Mouse (Mus musculus): ENCODE measurements at regions not wholly inside any gene's neighbourhood (a gene's known extent, or its start where the extent isn't known, plus 50 kb on each side); places are given as distances from the start of the nearest gene placed in this dataset.

- Histone ChIP-seq H3K4me3 (no peak overlapping the region), H3K4me2 (no peak overlapping the region), H3K27me3 (replicated peaks) (no peaks in the 10 kb centered on the region), H3K9me3 (no peaks in the 10 kb centered on the region), H3K27ac (replicated peaks) (peak overlapping the region; percentile 15; the same call in 1 of the 2 replicates), H3K4me1 (peaks cover 21% of the 10 kb centered on the region), H3K9ac (no peak overlapping the region), H3K36me3 (no peaks in the 10 kb centered on the region)
- 45% methylated on average over 5 of the region's 5 CpGs for WGBS
- no peak for ATAC-seq (ENCODE audit: extremely low read depth, insufficient number of reproducible peaks, low FRiP score, low TSS enrichment)
These were observed 480.4 kb upstream of the Atp11b start for GRCm38 (mm10) chr3:35273546-35273945.

- Histone ChIP-seq H3K4me3 (no peak overlapping the region), H3K4me1 (no peaks in the 10 kb centered on the region), H3K36me3 (no peaks in the 10 kb centered on the region), H3K9me3 (no peaks in the 10 kb centered on the region), H3K9ac (no peak overlapping the region), H3K4me2 (no peak overlapping the region), H3K27me3 (replicated peaks) (no peaks in the 10 kb centered on the region), H3K27ac (replicated peaks) (no peak overlapping the region)
- WGBS: 50% methylated on average over 5 of the region's 5 CpGs
- ATAC-seq (ENCODE audit: extremely low read depth, insufficient number of reproducible peaks, low FRiP score, low TSS enrichment): no peak
These were observed 472.9 kb upstream of the Atp11b start for GRCm38 (mm10) chr3:35280981-35281380.

GRCm38 (mm10) chr3:35282106-35282505 lies 471.8 kb upstream of the Atp11b start:
- H3K9ac ChIP-seq: no peak overlapping the region
- WGBS: 87% methylated on average over 2 of the region's 2 CpGs
- H3K4me2 ChIP-seq: no peak overlapping the region
- no peaks in the 10 kb centered on the region for H3K27me3 ChIP-seq (replicated peaks)
- no peaks in the 10 kb centered on the region for H3K4me1 ChIP-seq
- H3K27ac ChIP-seq (replicated peaks): no peak overlapping the region
- H3K9me3 ChIP-seq: no peaks in the 10 kb centered on the region
- H3K36me3 ChIP-seq: no peaks in the 10 kb centered on the region
- ATAC-seq (ENCODE audit: extremely low read depth, insufficient number of reproducible peaks, low FRiP score, low TSS enrichment): no peak
- H3K4me3 ChIP-seq: no peak overlapping the region

- WGBS: 64% methylated on average over 1 of the region's 1 CpGs
- Histone ChIP-seq H3K4me2 (no peak overlapping the region), H3K9me3 (0 out of 2 replicates have a peak, but pooled peaks cover 8% of the 10 kb centered on the region), H3K9ac (no peak overlapping the region), H3K27me3 (replicated peaks) (no peaks in the 10 kb centered on the region), H3K4me3 (no peak overlapping the region), H3K4me1 (peaks cover 5% of the 10 kb centered on the region; the same call in 1 of the 2 replicates), H3K27ac (replicated peaks) (no peak overlapping the region), H3K36me3 (no peaks in the 10 kb centered on the region)
- ATAC-seq (ENCODE audit: extremely low read depth, insufficient number of reproducible peaks, low FRiP score, low TSS enrichment): no peak
These were observed 459.1 kb upstream of the Atp11b start for GRCm38 (mm10) chr3:35294771-35295170.

- 65% methylated on average over 4 of the region's 4 CpGs for WGBS
- Histone ChIP-seq H3K4me3 (no peak overlapping the region), H3K27me3 (replicated peaks) (no peaks in the 10 kb centered on the region), H3K27ac (replicated peaks) (no peak overlapping the region), H3K9me3 (0 out of 2 replicates have a peak, but pooled peaks cover 8% of the 10 kb centered on the region), H3K4me1 (peaks cover 5% of the 10 kb centered on the region; the same call in 1 of the 2 replicates), H3K36me3 (no peaks in the 10 kb centered on the region), H3K4me2 (no peak overlapping the region), H3K9ac (no peak overlapping the region)
- ATAC-seq (ENCODE audit: extremely low read depth, insufficient number of reproducible peaks, low FRiP score, low TSS enrichment): no peak
These were observed 458.2 kb upstream of the Atp11b start for GRCm38 (mm10) chr3:35295746-35296145.

- Histone ChIP-seq H3K4me3 (no peak overlapping the region), H3K4me1 (peaks cover 5% of the 10 kb centered on the region; the same call in 1 of the 2 replicates), H3K9ac (no peak overlapping the region), H3K9me3 (0 out of 2 replicates have a peak, but pooled peaks cover 15% of the 10 kb centered on the region), H3K27ac (replicated peaks) (no peak overlapping the region), H3K27me3 (replicated peaks) (no peaks in the 10 kb centered on the region), H3K4me2 (no peak overlapping the region), H3K36me3 (no peaks in the 10 kb centered on the region)
- no peak for ATAC-seq (ENCODE audit: extremely low read depth, insufficient number of reproducible peaks, low FRiP score, low TSS enrichment)
These were observed 454.9 kb upstream of the Atp11b start for GRCm38 (mm10) chr3:35299036-35299435.

- H3K9ac ChIP-seq: no peak overlapping the region
- 0 out of 2 replicates have a peak, but pooled peaks cover 10% of the 10 kb centered on the region for H3K9me3 ChIP-seq
- H3K36me3 ChIP-seq: no peaks in the 10 kb centered on the region
- H3K27me3 ChIP-seq (replicated peaks): no peaks in the 10 kb centered on the region
- H3K4me2 ChIP-seq: no peak overlapping the region
- no peak overlapping the region for H3K27ac ChIP-seq (replicated peaks)
- ATAC-seq (ENCODE audit: extremely low read depth, insufficient number of reproducible peaks, low FRiP score, low TSS enrichment): no peak
- no peak overlapping the region for H3K4me3 ChIP-seq
- 80% methylated on average over 4 of the region's 4 CpGs for WGBS
- H3K4me1 ChIP-seq: no peaks in the 10 kb centered on the region
These were observed 447.9 kb upstream of the Atp11b start for GRCm38 (mm10) chr3:35306013-35306412.

- Histone ChIP-seq H3K36me3 (no peaks in the 10 kb centered on the region), H3K9me3 (no peaks in the 10 kb centered on the region), H3K4me3 (no peak overlapping the region), H3K27me3 (replicated peaks) (no peaks in the 10 kb centered on the region), H3K4me2 (no peak overlapping the region), H3K27ac (replicated peaks) (no peak overlapping the region), H3K4me1 (0 out of 2 replicates have a peak, but pooled peaks cover 2% of the 10 kb centered on the region), H3K9ac (no peak overlapping the region)
- no peak for ATAC-seq (ENCODE audit: extremely low read depth, insufficient number of reproducible peaks, low FRiP score, low TSS enrichment)
- WGBS: 71% methylated on average over 10 of the region's 10 CpGs
These were observed 439.7 kb upstream of the Atp11b start for GRCm38 (mm10) chr3:35314177-35314576.

GRCm38 (mm10) chr3:35315162-35315561 lies 438.7 kb upstream of the Atp11b start:
- Histone ChIP-seq H3K4me1 (0 out of 2 replicates have a peak, but pooled peaks cover 8% of the 10 kb centered on the region), H3K9ac (no peak overlapping the region), H3K9me3 (no peaks in the 10 kb centered on the region), H3K4me3 (no peak overlapping the region), H3K27me3 (replicated peaks) (no peaks in the 10 kb centered on the region), H3K27ac (replicated peaks) (no peak overlapping the region), H3K36me3 (no peaks in the 10 kb centered on the region), H3K4me2 (no peak overlapping the region)
- no peak for ATAC-seq (ENCODE audit: extremely low read depth, insufficient number of reproducible peaks, low FRiP score, low TSS enrichment)
- WGBS: 75% methylated on average over 6 of the region's 6 CpGs

- no peak for ATAC-seq (ENCODE audit: extremely low read depth, insufficient number of reproducible peaks, low FRiP score, low TSS enrichment)
- Histone ChIP-seq H3K4me1 (0 out of 2 replicates have a peak, but pooled peaks cover 14% of the 10 kb centered on the region), H3K4me2 (no peak overlapping the region), H3K4me3 (no peak overlapping the region), H3K36me3 (no peaks in the 10 kb centered on the region), H3K27me3 (replicated peaks) (no peaks in the 10 kb centered on the region), H3K9me3 (no peaks in the 10 kb centered on the region), H3K27ac (replicated peaks) (no peak overlapping the region), H3K9ac (no peak overlapping the region)
- WGBS: 78% methylated on average over 13 of the region's 13 CpGs
These were observed 435.6 kb upstream of the Atp11b start for GRCm38 (mm10) chr3:35318348-35318747.

- no peak overlapping the region for H3K9ac ChIP-seq
- no peaks in the 10 kb centered on the region for H3K36me3 ChIP-seq
- 0 out of 2 replicates have a peak, but pooled peaks cover 14% of the 10 kb centered on the region for H3K4me1 ChIP-seq
- no peaks in the 10 kb centered on the region for H3K9me3 ChIP-seq
- WGBS: 26% methylated on average over 7 of the region's 7 CpGs
- no peak overlapping the region for H3K27ac ChIP-seq (replicated peaks)
- H3K4me3 ChIP-seq: no peak overlapping the region
- H3K27me3 ChIP-seq (replicated peaks): no peaks in the 10 kb centered on the region
- H3K4me2 ChIP-seq: no peak overlapping the region
- no peak for ATAC-seq (ENCODE audit: extremely low read depth, insufficient number of reproducible peaks, low FRiP score, low TSS enrichment)
These were observed 433.0 kb upstream of the Atp11b start for GRCm38 (mm10) chr3:35320844-35321393.

GRCm38 (mm10) chr3:35321991-35322390 lies 431.9 kb upstream of the Atp11b start:
- 0 out of 2 replicates have a peak, but pooled peaks cover 14% of the 10 kb centered on the region for H3K4me1 ChIP-seq
- no peak for ATAC-seq (ENCODE audit: extremely low read depth, insufficient number of reproducible peaks, low FRiP score, low TSS enrichment)
- H3K4me3 ChIP-seq: no peak overlapping the region
- H3K27ac ChIP-seq (replicated peaks): no peak overlapping the region
- no peaks in the 10 kb centered on the region for H3K27me3 ChIP-seq (replicated peaks)
- H3K36me3 ChIP-seq: no peaks in the 10 kb centered on the region
- no peak overlapping the region for H3K9ac ChIP-seq
- 55% methylated on average over 2 of the region's 2 CpGs for WGBS
- H3K4me2 ChIP-seq: no peak overlapping the region
- no peaks in the 10 kb centered on the region for H3K9me3 ChIP-seq

Data from heart, embryonic 13.5 days (tissue).